Mouse (Mus musculus) liver, adult 2 months (tissue): ENCODE measurements at regions not wholly inside any gene's neighbourhood (a gene's known extent, or its start where the extent isn't known, plus 50 kb on each side); places are given as distances from the start of the nearest gene placed in this dataset.

Source experiments
- DNase-seq: peaks from one replicate; pipeline ENCODE4 v3.0.0-alpha.2; 2011; ENCODE audit warnings: low read depth, low spot score; ENCODE audit errors: extremely low read depth
- H3K27ac ChIP-seq: fragments of 200-500 bp; replicated peaks from 2 replicates; pipeline ENCODE4 v1.5.1; 2012; ENCODE audit warnings: low read depth, mild to moderate bottlenecking, control low read depth, inconsistent platforms, low read length; ENCODE audit not compliant: insufficient read depth
- H3K27me3 ChIP-seq: fragments of 200-500 bp; 2 replicates; pipeline ENCODE4 v1.6.1; 2012; ENCODE audit warnings: mild to moderate bottlenecking, moderate library complexity, low read length, inconsistent platforms; ENCODE audit not compliant: control insufficient read depth, insufficient read depth
- H3K36me3 ChIP-seq: fragments of 200-500 bp; 2 replicates; pipeline ENCODE4 v1.6.1; 2012; ENCODE audit warnings: low read length, inconsistent platforms; ENCODE audit not compliant: control insufficient read depth, insufficient read depth
- H3K4me1 ChIP-seq: fragments of 200-500 bp; 2 replicates; pipeline ENCODE4 v1.6.1; 2011; ENCODE audit warnings: low read length; ENCODE audit not compliant: control insufficient read depth, insufficient read depth
- H3K4me3 ChIP-seq: fragments of 200-500 bp; 2 replicates; pipeline ENCODE4 v1.5.1; 2011; ENCODE audit warnings: low read depth, mild to moderate bottlenecking, control low read depth, low read length, moderate library complexity; ENCODE audit not compliant: insufficient read depth
- H3K79me2 ChIP-seq: fragments of 200-500 bp; 2 replicates; pipeline ENCODE4 v1.6.1; 2012; ENCODE audit warnings: inconsistent platforms, mild to moderate bottlenecking, low read length, moderate library complexity; ENCODE audit not compliant: control insufficient read depth, insufficient read depth
- H3K9ac ChIP-seq: fragments of 200-500 bp; 2 replicates; pipeline ENCODE4 v1.6.1; 2012; ENCODE audit warnings: low read depth, mild to moderate bottlenecking, control low read depth, inconsistent platforms, low read length
- CTCF ChIP-seq: fragments of 200-500 bp; IDR thresholded peaks from 2 replicates; pipeline ENCODE4 v1.5.1; 2011; ENCODE audit warnings: low read depth, low read length, control low read depth
- POLR2A ChIP-seq: fragments of 200-500 bp; IDR thresholded peaks from 2 replicates; pipeline ENCODE4 v1.6.1; 2011; ENCODE audit warnings: low read length, control low read depth; ENCODE audit not compliant: insufficient read depth; ENCODE audit errors: extremely low read depth
- WGBS: fragments of 180-500 bp; shearing (Covaris S2); methylation state at CpG from one replicate; pipeline ENCODE4 v1.1.7; 2018; 5-methylcytosine and 5-hydroxymethylcytosine counted together

GRCm38 (mm10) chr5:77552580-77552979 is 144.7 kb upstream of the Igfbp7 start:
- Histone ChIP-seq H3K9ac (no peak overlapping the region), H3K27me3 (no peaks in the 10 kb centered on the region), H3K27ac (no peak overlapping the region), H3K36me3 (no peaks in the 10 kb centered on the region), H3K4me3 (no peak overlapping the region), H3K4me1 (no peaks in the 10 kb centered on the region), H3K79me2 (no peaks in the 10 kb centered on the region)
- DNase-seq: no peak
- TF ChIP-seq CTCF (no peak), POLR2A (no peak)
- WGBS: 82% methylated on average over 5 of the region's 5 CpGs

- Histone ChIP-seq H3K27me3 (no peaks in the 10 kb centered on the region), H3K4me3 (no peak overlapping the region), H3K27ac (no peak overlapping the region), H3K79me2 (no peaks in the 10 kb centered on the region), H3K4me1 (no peaks in the 10 kb centered on the region), H3K9ac (no peak overlapping the region), H3K36me3 (no peaks in the 10 kb centered on the region)
- TF ChIP-seq CTCF (no peak), POLR2A (no peak)
- WGBS: 76% methylated on average over 7 of the region's 7 CpGs
- DNase-seq: no peak
Observed at GRCm38 (mm10) chr5:77552081-77552480, 144.2 kb upstream of the Igfbp7 start.

- Histone ChIP-seq H3K36me3 (no peaks in the 10 kb centered on the region), H3K9ac (no peak overlapping the region), H3K27me3 (no peaks in the 10 kb centered on the region), H3K79me2 (no peaks in the 10 kb centered on the region), H3K4me1 (no peaks in the 10 kb centered on the region), H3K27ac (no peak overlapping the region), H3K4me3 (no peak overlapping the region)
- no peak for DNase-seq
- 73% methylated on average over 13 of the region's 13 CpGs for WGBS
- TF ChIP-seq POLR2A (no peak), CTCF (no peak)
Observed at GRCm38 (mm10) chr5:77546001-77546620, 138.3 kb upstream of the Igfbp7 start.

GRCm38 (mm10) chr5:77532261-77533015 is 124.6 kb upstream of the Igfbp7 start:
- 80% methylated on average over 19 of the region's 19 CpGs for WGBS
- Histone ChIP-seq H3K4me3 (no peak overlapping the region), H3K4me1 (no peaks in the 10 kb centered on the region), H3K27ac (no peak overlapping the region), H3K79me2 (no peaks in the 10 kb centered on the region), H3K27me3 (no peaks in the 10 kb centered on the region), H3K9ac (no peak overlapping the region), H3K36me3 (no peaks in the 10 kb centered on the region)
- no peak for DNase-seq
- TF ChIP-seq CTCF (no peak), POLR2A (no peak)

- Histone ChIP-seq H3K36me3 (no peaks in the 10 kb centered on the region), H3K27ac (no peak overlapping the region), H3K4me3 (no peak overlapping the region), H3K27me3 (no peaks in the 10 kb centered on the region), H3K9ac (no peak overlapping the region), H3K79me2 (no peaks in the 10 kb centered on the region), H3K4me1 (no peaks in the 10 kb centered on the region)
- 84% methylated on average over 7 of the region's 7 CpGs for WGBS
- no peak for DNase-seq
- no peak for TF ChIP-seq CTCF
- no peak for TF ChIP-seq POLR2A
Observed at GRCm38 (mm10) chr5:77530376-77530775, 122.5 kb upstream of the Igfbp7 start.

- TF ChIP-seq CTCF: no peak
- no peak overlapping the region for H3K9ac ChIP-seq
- no peaks in the 10 kb centered on the region for H3K36me3 ChIP-seq
- H3K4me3 ChIP-seq: no peak overlapping the region
- H3K4me1 ChIP-seq: no peaks in the 10 kb centered on the region
- H3K27ac ChIP-seq: no peak overlapping the region
- no peak for DNase-seq
- H3K27me3 ChIP-seq: no peaks in the 10 kb centered on the region
- WGBS: 77% methylated on average over 4 of the region's 4 CpGs
- H3K79me2 ChIP-seq: no peaks in the 10 kb centered on the region
Observed at GRCm38 (mm10) chr5:77517252-77517651, 109.4 kb upstream of the Igfbp7 start.
